Mouse (Mus musculus): ENCODE results near the gene Zfp971.
"Not testable (repeated sequence)": the region's sequence is repeated elsewhere in the genome, so short reads cannot be mapped to it uniquely, and the experiment has no call there.

Zfp971 gene

GRCm38 (mm10) chr2:178023011-178023611, at the start of gene Zfp971:
Gene Zfp971 (plus strand): TSS chr2:178023284.
- DNase-seq (ENCODE audit: extremely low spot score): peak; percentile 40

DNA sequence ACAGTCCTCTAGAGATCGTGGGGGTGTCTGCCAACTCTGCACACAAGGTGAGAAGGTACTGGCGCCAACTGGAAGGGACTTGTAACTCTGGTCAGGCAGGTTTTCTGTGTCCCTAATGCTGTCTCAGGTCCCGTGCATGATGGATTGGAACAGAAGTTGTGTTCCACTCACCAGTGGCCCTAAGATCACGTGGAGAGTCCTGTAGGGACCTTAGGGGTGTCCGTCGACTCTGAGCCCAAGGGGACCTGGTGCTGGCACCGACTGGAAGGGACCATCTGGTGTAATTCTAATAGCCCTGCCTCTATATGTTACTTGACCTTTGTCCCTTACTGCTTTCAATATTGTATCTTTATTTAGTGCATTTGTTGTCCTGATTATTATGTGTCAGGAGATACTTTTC, 48.3 kb upstream of the Zfp971 start:
- DNase-seq (ENCODE audit: extremely low spot score): not testable (repeated sequence)

- not testable (repeated sequence) for DNase-seq (ENCODE audit: extremely low spot score)
These were observed 3.6 kb upstream of the Zfp971 start for GRCm38 (mm10) chr2:178019486-178019885.

DNA sequence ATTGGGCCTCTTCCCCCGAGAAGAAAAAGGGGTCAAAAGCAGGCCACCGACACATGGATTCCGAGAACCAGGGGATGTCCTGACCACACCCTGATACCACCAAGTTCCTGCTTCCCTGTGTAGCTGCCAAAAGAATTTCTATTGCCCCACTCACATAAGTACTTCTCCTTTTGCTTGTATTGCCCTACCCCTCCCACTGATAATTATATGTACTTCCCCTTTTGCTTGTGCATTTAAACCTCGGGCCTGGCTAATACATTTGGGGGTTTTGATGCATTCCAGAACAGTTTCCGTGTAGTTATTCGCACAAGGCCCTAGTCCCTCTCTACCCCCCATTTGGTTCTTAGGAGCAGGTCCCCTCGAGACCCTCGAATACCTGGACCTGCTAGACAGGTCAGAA, 2.3 kb upstream of the Zfp971 start:
- not testable (repeated sequence) for DNase-seq (ENCODE audit: extremely low spot score)

DNA sequence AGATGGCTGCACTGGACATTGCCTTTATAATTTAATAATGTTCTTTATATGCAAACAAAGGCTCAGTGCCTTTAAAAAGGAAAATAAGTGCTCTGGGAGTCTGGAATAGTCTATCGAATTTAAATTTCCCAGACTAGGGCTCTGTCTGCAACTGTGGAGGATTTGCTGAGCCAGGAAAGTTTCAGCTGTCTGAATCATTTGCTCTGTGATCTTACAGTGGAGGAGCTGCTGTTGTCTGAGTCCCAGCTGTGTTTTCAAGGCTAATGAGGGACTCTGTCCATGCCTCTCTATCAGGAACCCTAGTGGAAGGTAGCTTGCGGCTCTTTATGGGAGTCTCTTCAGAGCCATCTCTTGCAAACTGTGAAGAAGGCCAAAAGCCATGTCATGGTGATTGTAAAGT, 777 bp downstream of the Zfp971 start:
- DNase-seq (ENCODE audit: extremely low spot score): not testable (repeated sequence)

DNA sequence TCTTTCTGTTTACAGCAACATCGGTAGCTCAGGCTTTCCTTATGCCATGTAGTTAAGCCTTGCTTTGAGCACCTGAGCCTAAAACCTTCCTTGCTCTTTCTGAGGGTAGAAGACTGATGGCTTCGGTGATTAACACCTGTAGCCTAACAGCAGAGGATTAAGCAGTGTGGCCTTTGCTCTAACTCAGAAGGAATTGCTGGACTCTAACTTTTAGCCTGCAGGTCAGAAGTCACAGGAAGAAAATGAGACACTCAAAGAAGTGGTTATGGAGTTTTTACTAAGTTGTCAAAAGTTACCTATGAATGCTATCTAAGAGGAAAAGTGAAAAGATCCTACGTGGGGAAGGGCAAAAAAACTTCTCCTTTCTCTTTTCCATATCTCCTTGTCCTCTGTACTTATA, 4.5 kb downstream of the Zfp971 start:
- DNase-seq (ENCODE audit: extremely low spot score): not testable (repeated sequence)

GRCm38 (mm10) chr2:178058195-178058594, 35.1 kb downstream of the Zfp971 start:
- DNase-seq (ENCODE audit: extremely low spot score): peak; percentile 62

GRCm38 (mm10) chr2:178078166-178078717, 55.2 kb downstream of the Zfp971 start, which contains the start of gene Zfp931:
Gene Zfp931 (minus strand): TSS chr2:178078476.
- DNase-seq (ENCODE audit: extremely low spot score): not testable (repeated sequence)
